Mouse (Mus musculus): ENCODE measurements around the gene Ddr2.
"Not testable (repeated sequence)": the region's sequence is repeated elsewhere in the genome, so short reads cannot be mapped to it uniquely, and the experiment has no call there.

Ddr2 gene

GRCm38 (mm10) chr1:170044726-170045471, 65.7 kb downstream of the Ddr2 start:
- DNase-seq (ENCODE audit: low read depth in 1 of 2, low spot score in 2 of 2), result no peak

GRCm38 (mm10) chr1:170043753-170044152, 66.8 kb downstream of the Ddr2 start:
- DNase-seq (ENCODE audit: low read depth in 1 of 2, low spot score in 2 of 2), result no peak

- no peak for DNase-seq (ENCODE audit: low read depth in 1 of 2, low spot score in 2 of 2)
Observed at GRCm38 (mm10) chr1:170042996-170043395, 67.6 kb downstream of the Ddr2 start.

- DNase-seq (ENCODE audit: low read depth in 1 of 2, low spot score in 2 of 2), result no peak
Observed at GRCm38 (mm10) chr1:170039402-170039801, 71.2 kb downstream of the Ddr2 start.

- DNase-seq (ENCODE audit: low read depth in 1 of 2, low spot score in 2 of 2), result no peak
Observed at GRCm38 (mm10) chr1:170035575-170035974, 75.0 kb downstream of the Ddr2 start.

- DNase-seq (ENCODE audit: low read depth in 1 of 2, low spot score in 2 of 2), result no peak
Observed at GRCm38 (mm10) chr1:170034961-170035360, 75.6 kb downstream of the Ddr2 start.

- DNase-seq (ENCODE audit: low read depth in 1 of 2, low spot score in 2 of 2), result no peak
Observed at GRCm38 (mm10) chr1:170031656-170032055, 78.9 kb downstream of the Ddr2 start.

GRCm38 (mm10) chr1:170014784-170015183, 95.8 kb downstream of the Ddr2 start:
- DNase-seq (ENCODE audit: low read depth in 1 of 2, low spot score in 2 of 2), result no peak

- DNase-seq (ENCODE audit: low read depth in 1 of 2, low spot score in 2 of 2), result no peak
Observed at GRCm38 (mm10) chr1:170010716-170011505, 99.7 kb downstream of the Ddr2 start.

GRCm38 (mm10) chr1:170009296-170009695, 101.3 kb downstream of the Ddr2 start:
- DNase-seq (ENCODE audit: low read depth in 1 of 2, low spot score in 2 of 2), result no peak

GRCm38 (mm10) chr1:170008432-170009220, 101.9 kb downstream of the Ddr2 start:
- DNase-seq (ENCODE audit: low read depth in 1 of 2, low spot score in 2 of 2), result no peak

- no peak for DNase-seq (ENCODE audit: low read depth in 1 of 2, low spot score in 2 of 2)
Observed at GRCm38 (mm10) chr1:170006516-170006915, 104.0 kb downstream of the Ddr2 start.

- DNase-seq (ENCODE audit: low read depth in 1 of 2, low spot score in 2 of 2), result no peak
Observed at GRCm38 (mm10) chr1:170005297-170005696, 105.3 kb downstream of the Ddr2 start.

- not testable (repeated sequence) for DNase-seq (ENCODE audit: low read depth in 1 of 2, low spot score in 2 of 2)
Observed at GRCm38 (mm10) chr1:169993901-169994300, 116.7 kb downstream of the Ddr2 start.

- DNase-seq (ENCODE audit: low read depth in 1 of 2, low spot score in 2 of 2), result no peak
Observed at GRCm38 (mm10) chr1:169986166-169986565, 124.4 kb downstream of the Ddr2 start.

- no peak for DNase-seq (ENCODE audit: low read depth in 1 of 2, low spot score in 2 of 2)
Observed at GRCm38 (mm10) chr1:169977621-169978020, 132.9 kb downstream of the Ddr2 start.

- no peak for DNase-seq (ENCODE audit: low read depth in 1 of 2, low spot score in 2 of 2)
Observed at GRCm38 (mm10) chr1:169971998-169972397, 138.6 kb downstream of the Ddr2 start.

GRCm38 (mm10) chr1:169970936-169971335, 139.6 kb downstream of the Ddr2 start:
- DNase-seq (ENCODE audit: low read depth in 1 of 2, low spot score in 2 of 2), result no peak

- no peak for DNase-seq (ENCODE audit: low read depth in 1 of 2, low spot score in 2 of 2)
Observed at GRCm38 (mm10) chr1:169969516-169969886, 141.1 kb downstream of the Ddr2 start.

GRCm38 (mm10) chr1:169968792-169969515, 141.6 kb downstream of the Ddr2 start, which contains the start of gene Hsd17b7:
Gene Hsd17b7, minus strand, starts transcription at chr1:169969241.
- DNase-seq (ENCODE audit: low read depth in 1 of 2, low spot score in 2 of 2), result peak; percentile 94 to 95

- DNase-seq (ENCODE audit: low read depth in 1 of 2, low spot score in 2 of 2), result no peak
Observed at GRCm38 (mm10) chr1:169953106-169953505, 157.5 kb downstream of the Ddr2 start.

Measured in monocyte, adult 2 months (primary cell).